10 mouse cellular contexts compared by ENCODE assay signal in the genomic region with DNA sequence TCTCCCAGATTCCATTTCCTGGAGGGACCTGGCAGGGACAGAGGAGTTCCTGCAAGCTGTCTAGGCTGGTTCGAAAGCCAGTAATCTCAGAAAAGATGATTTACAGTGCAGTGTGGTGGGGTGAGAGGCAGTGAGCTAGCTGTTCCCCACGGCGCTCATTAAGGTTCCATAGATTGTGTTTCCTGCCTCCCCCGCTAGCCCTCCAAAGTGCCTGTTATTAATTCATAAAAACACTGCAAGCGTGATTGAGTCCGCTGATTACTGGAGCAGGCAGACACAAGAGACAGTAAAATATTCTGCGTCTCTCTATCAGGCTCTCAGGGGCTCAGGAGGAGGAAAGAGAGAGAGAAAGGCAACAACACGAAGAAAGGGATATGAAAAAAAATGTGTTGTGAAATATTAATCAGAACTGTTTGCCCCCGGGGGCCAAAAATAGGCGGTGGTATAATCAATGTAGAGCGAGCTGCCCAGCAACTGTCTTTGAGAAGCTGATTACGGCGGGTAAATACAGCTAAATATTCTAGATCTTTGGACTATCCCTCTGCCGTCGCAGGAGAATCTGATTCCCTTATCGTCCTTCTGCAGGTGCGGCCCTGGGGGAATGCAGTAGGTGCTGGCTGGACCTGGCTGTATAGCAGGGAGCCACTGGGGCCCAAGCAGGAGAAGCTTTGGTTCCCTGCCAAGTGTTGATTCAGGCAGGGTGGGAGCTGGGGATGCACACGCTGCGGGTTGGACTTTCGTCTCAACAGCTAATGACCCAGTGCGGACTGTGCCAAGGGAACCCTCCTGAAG.
DNase-seq lines count a peak whose midpoint lies in the region; ATAC-seq lines count a peak whose summit lies in the region.
"Had no signal": no experiment of that assay in that cellular context is flagged by ENCODE, and none has a peak within 500 bp of the region (broad histone marks: within the 10 kb centered on the region; RNA-seq: fewer than 3 reads in every experiment).

No protein-coding gene starts in this region.

- DNase-seq in Muller cell, postnatal 12 days (ENCODE audit: inconsistent ontology term): peak; percentile 40
- DNase-seq in midbrain, embryonic 14.5 days: peak; percentile 82
- DNase-seq in heart, postnatal 4 days: no peak
- DNase-seq in layer of hippocampus, adult 8-10 months (ENCODE audit: low spot score in 2 of 2): no peak
- DNase-seq in left cerebral cortex, postnatal 14 days (ENCODE audit: low spot score in 2 of 2): no peak
- DNase-seq: cerebellum, adult 8-10 months; layer of hippocampus, adult 9-11 months had no signal

- H3K9ac ChIP-seq in forebrain, embryonic 13.5 days: no peak overlapping the region
- no peak overlapping the region for H3K9ac ChIP-seq in kidney, embryonic 15.5 days
- no peak overlapping the region for H3K9ac ChIP-seq in midbrain, embryonic 14.5 days (replicated peaks; ENCODE audit: low read length)

- no peak overlapping the region for H3K4me3 ChIP-seq in forebrain, embryonic 13.5 days
- H3K4me3 ChIP-seq in kidney, embryonic 15.5 days (replicated peaks): no peak overlapping the region
- H3K4me3 ChIP-seq in midbrain, embryonic 14.5 days (replicated peaks; ENCODE audit: low read depth, low read length): no peak overlapping the region

- H3K27ac ChIP-seq in forebrain, embryonic 13.5 days: peak overlapping the region; percentile 51
- H3K27ac ChIP-seq in kidney, embryonic 15.5 days: no peak overlapping the region
- peak overlapping the region; percentile 81 for H3K27ac ChIP-seq in midbrain, embryonic 14.5 days (replicated peaks; ENCODE audit: low read depth, low read length)

- peaks cover 4% of the 10 kb centered on the region; the same call in 1 of the 2 replicates for H3K27me3 ChIP-seq in forebrain, embryonic 13.5 days
- no peaks in the 10 kb centered on the region; the same call in 1 of the 2 replicates for H3K27me3 ChIP-seq in kidney, embryonic 15.5 days
- no peaks in the 10 kb centered on the region for H3K27me3 ChIP-seq in midbrain, embryonic 14.5 days (ENCODE audit: control insufficient read depth, insufficient read depth, low read length)

- peaks cover 18% of the 10 kb centered on the region for H3K4me1 ChIP-seq in forebrain, embryonic 13.5 days
- H3K4me1 ChIP-seq in kidney, embryonic 15.5 days: peaks cover 16% of the 10 kb centered on the region
- peaks cover 22% of the 10 kb centered on the region for H3K4me1 ChIP-seq in midbrain, embryonic 14.5 days (ENCODE audit: control insufficient read depth, insufficient read depth, low read length)

- intact Hi-C loops in left cerebral cortex, postnatal 14 days (cut with DNase I): no loop called here

- peak; percentile 63 for ATAC-seq in forebrain, embryonic 13.5 days
- ATAC-seq in kidney, embryonic 15.5 days (replicated peaks; ENCODE audit: low FRiP score): peak; percentile 40; the same call in 1 of the 2 replicates
- ATAC-seq in midbrain, embryonic 14.5 days (ENCODE audit: low FRiP score, low TSS enrichment): peak; percentile 60; the same call in 1 of the 2 replicates
- ATAC-seq in cerebellum, adult (ENCODE audit: insufficient number of reproducible peaks, low FRiP score, low TSS enrichment): no peak

- no peaks in the 10 kb centered on the region for H3K36me3 ChIP-seq in forebrain, embryonic 13.5 days (ENCODE audit: poor library complexity, severe bottlenecking)
- H3K36me3 ChIP-seq in kidney, embryonic 15.5 days: no peaks in the 10 kb centered on the region
- H3K36me3 ChIP-seq in midbrain, embryonic 14.5 days (ENCODE audit: control insufficient read depth, insufficient read depth, low read length): no peaks in the 10 kb centered on the region

- H3K4me2 ChIP-seq in forebrain, embryonic 13.5 days: no peak overlapping the region
- H3K4me2 ChIP-seq in kidney, embryonic 15.5 days: 0 out of 2 replicates have a peak overlapping the region, but pooled peaks have one; percentile 4
- peak overlapping the region; percentile 17; the same call in 1 of the 2 replicates for H3K4me2 ChIP-seq in midbrain, embryonic 14.5 days (ENCODE audit: low read length)

- H3K9me3 ChIP-seq in forebrain, embryonic 13.5 days (replicated peaks): no peaks in the 10 kb centered on the region
- no peaks in the 10 kb centered on the region; the same call in 1 of the 2 replicates for H3K9me3 ChIP-seq in kidney, embryonic 15.5 days (replicated peaks)
- no peaks in the 10 kb centered on the region for H3K9me3 ChIP-seq in midbrain, embryonic 14.5 days (ENCODE audit: control insufficient read depth, low read length)

- 56% methylated on average over 21 of the region's 21 CpGs for WGBS in forebrain, embryonic 13.5 days
- WGBS in kidney, embryonic 15.5 days: 36% methylated on average over 21 of the region's 21 CpGs
- WGBS in midbrain, embryonic 14.5 days: 32% methylated on average over 21 of the region's 21 CpGs

Comparison
In these comparisons a context has a peak if more than half of its experiments do, and no peak if none do; other contexts are left out.
1. DNase-seq: peak in Muller cell, postnatal 12 days (single experiment) and midbrain, embryonic 14.5 days (single experiment); none in heart, postnatal 4 days (single experiment), layer of hippocampus, adult 8-10 months (0 of 2) and left cerebral cortex, postnatal 14 days (0 of 2).